Mouse (Mus musculus): Measurements from ENCODE around the gene Ccr6. TPM values are rescaled to one million over a fixed set of nuclear protein-coding genes. Genes with fewer than 3 reads are reported as not detected.
A peak's percentile ranks its signal among the peaks of the same experiment; 100 is the strongest.

Ccr6 gene
- polyA plus RNA-seq, 2 experiments from 2014 or later = 90.4 to 125 TPM

DNA sequence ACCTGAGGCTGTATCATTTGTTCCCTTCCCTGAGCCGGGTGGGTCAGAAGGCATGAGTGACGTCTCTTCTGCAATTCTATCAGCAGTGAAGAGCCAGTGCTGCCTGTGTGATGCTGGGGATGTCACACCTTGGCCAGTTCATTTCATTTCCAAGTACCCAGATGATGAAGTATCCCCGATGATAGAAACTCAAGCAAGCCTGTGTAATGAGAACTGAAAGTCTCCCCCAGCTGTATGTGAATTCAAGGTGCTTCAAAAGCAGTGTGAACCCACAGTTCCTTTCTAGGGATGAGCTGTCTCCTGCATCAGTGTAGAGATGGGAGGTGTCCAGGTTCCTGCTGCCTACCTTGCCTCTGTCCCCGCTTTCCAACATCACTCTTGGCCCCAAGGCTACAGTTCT, 1.3 kb upstream of the Ccr6 start:
- ATAC-seq = no peak

DNA sequence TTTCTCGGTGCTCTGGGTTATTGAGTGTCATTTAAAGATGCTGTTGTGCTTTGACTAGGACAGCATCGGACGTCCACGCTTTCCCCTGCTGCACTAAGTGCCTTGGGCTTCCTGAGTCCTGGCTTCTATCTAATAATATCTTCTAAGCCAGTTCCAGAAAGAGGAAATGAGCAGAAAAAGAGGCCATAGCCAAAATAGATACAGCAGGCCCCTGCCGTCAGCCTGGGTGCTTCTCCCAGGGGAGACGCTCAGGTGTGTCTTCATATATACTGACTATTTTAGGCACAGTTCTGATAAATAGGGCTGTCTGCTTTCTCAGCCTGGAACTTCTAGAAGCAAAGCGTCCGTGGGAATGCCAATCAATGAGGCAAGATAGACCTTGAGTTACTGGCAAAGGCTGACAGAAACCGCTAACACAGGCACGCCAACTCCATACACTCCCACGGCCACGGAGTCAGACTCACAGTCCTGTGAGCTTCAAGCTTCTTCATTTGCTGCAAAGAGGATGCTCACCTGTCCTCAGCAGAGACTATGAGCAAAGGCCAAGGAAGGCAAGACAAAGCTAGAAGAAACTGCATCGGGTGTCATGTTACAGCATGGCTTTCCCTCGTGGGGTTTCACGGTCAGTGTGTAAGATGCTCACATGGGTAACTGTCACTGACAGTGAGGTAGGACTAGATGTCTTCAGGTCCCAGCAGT, 2.3 kb downstream of the Ccr6 start:
- no peak for ATAC-seq

DNA sequence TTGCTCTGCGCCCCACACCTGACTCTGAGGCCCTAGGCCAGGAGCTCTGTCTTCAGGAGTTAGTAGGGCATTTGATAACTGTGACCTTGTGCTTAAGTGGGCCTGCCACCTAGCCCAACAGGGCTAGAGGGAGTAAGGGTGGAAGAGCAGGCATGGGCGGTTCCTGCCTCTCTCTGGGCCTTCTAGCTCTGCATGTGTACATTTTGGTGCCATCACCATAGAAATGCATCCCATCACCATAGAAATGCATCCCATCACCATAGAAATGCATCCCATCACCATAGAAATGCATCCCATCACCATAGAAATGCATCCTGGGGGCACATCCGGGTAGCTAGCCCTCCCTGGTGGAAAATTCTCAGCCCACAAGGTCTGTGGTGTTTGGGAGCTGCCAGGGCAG, 3.7 kb downstream of the Ccr6 start:
- no peak for ATAC-seq

DNA sequence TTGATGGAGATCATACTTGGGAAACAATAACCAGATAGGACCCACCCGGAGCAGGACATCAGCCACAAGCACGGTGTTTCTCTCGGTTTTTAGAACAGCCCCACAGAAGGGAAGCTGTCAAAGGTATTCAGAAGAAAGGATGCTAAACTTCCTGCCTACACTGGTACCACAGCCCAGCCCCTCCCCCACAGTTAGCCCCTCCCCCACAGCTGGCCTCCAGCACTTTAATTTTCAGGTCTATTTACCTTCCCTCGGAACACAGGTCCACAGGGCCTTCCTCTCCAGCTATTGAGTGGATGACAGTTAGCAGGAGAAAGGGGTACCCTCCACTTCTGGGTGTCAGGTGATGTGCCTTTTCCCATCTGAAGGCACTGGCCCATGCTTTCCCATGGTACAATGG, 4.7 kb downstream of the Ccr6 start:
- peak; percentile 48 for ATAC-seq

GRCm38 (mm10) chr17:8241645-8242044, 5.8 kb downstream of the Ccr6 start:
- ATAC-seq = no peak

GRCm38 (mm10) chr17:8242186-8242585, 6.3 kb downstream of the Ccr6 start:
- ATAC-seq = peak; percentile 38

DNA sequence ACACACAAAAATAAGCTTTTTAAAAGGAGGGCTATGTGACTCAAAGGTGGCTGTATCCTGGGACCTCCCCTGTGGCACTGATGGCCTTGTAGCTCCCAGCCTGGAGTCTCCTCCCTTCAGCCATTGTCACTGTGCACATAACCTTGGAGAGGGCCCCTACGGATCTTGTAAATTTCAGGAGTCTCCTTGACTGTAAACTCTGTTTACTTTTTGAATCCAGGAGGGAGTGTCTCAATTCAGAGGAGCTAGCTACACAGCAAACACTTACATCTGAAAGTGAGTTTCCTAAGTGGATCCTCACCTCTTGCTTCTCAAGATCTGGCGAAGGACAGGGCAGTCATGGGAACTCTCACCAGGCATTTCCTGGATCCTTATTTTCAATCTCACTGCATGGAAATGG, 8.3 kb downstream of the Ccr6 start:
- no peak for ATAC-seq

- ATAC-seq = no peak
These were observed 10.4 kb downstream of the Ccr6 start for GRCm38 (mm10) chr17:8246102-8246754.

GRCm38 (mm10) chr17:8251704-8252103, 15.9 kb downstream of the Ccr6 start:
- ATAC-seq = no peak

GRCm38 (mm10) chr17:8254268-8254667, 18.4 kb downstream of the Ccr6 start:
- ATAC-seq = no peak

GRCm38 (mm10) chr17:8254914-8255313, 19.1 kb downstream of the Ccr6 start:
- ATAC-seq = peak; percentile 74

DNA sequence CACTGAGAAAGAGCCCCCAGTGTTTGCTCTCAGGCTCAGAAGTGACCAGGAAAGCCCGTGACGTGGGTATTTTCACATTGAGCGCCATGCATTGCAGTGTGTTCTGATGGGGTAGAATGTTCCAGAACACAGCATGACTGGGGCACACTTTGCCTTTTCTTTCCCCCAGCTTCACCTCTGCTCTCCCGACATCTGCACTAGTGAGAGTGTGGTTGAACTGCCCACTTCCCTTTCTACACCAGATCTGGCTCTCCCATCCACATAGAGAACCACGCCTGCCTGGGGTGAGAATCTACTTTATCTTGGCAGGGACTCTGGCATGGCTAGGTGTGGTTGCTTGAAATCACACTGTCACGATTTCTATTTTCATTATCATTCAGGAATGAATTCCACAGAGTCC, 19.7 kb downstream of the Ccr6 start:
- ATAC-seq = no peak

DNA sequence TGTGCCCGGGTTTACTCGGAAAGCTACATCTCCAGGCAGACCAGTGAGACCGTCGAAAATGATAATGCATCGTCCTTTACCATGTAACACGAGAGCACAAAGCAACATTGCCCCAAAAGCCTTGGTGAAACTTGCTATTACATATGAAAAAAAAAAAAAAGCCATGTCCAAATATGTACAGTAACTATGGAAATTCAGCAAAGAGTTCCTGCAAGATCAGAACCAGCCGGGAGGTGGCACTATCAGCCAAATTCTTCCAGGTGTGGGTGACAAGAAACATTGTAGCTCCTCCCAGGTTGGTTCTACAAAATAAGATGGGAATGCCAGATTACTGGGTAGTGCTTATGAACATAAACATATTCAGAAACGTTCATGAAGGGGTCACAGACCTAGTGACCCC, 21.1 kb downstream of the Ccr6 start:
- ATAC-seq = no peak

GRCm38 (mm10) chr17:8264638-8265037, 28.8 kb downstream of the Ccr6 start:
- ATAC-seq = peak; percentile 63

DNA sequence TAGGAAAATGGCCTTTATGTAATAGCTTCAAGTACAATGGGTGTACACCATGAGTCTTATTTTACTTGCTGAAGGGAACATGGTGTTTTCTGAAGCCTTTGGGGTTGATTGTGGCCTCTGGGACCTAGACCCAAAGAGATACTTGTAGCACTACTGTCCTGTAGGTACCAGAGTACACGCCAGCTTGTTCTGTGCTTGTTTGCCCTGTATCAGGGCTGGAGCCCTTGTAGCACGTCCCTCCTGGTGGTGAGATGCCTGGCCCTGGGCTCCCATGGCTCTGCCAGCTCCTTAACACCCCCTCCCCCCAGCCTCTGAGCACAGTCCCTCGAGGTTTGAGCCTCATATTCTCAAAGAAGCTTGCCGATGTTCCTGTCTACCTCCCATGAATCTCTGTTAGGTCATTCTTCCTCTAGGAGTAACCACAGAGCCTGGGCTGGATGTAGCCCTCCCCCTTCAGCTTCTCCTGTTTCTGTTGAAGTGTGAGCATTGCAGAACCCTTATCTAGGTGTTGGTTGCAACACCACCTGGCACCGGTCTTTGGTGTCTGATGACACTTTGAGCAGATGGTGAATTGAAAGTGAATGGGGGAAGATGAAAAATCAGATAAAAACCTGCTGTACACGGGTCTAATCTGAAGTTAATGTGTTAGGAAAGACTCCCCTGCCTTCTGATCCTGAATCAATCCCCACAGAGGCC, 36.4 kb downstream of the Ccr6 start:
- no peak for ATAC-seq

GRCm38 (mm10) chr17:8272951-8273350, 37.1 kb downstream of the Ccr6 start:
- no peak for ATAC-seq

DNA sequence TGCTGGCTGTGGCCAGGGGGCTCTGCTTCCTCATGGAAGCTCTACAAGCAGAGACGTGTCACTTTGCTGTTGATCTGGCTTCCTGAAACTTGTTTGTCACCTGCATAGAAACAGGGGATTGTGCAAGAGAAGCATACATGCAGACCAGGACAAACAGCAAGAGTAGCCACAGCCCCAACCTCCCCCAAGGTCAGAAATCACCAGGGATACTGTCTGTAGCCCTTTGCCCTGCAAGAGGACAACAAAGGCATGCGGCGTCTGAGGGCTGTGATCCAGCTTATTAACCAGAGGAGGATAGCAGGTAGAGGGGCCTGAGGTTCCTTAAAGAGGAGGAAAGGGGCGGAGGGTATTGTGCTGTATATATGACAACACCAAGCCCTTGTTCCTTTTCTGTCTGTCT, 40.2 kb downstream of the Ccr6 start:
- ATAC-seq = no peak

DNA sequence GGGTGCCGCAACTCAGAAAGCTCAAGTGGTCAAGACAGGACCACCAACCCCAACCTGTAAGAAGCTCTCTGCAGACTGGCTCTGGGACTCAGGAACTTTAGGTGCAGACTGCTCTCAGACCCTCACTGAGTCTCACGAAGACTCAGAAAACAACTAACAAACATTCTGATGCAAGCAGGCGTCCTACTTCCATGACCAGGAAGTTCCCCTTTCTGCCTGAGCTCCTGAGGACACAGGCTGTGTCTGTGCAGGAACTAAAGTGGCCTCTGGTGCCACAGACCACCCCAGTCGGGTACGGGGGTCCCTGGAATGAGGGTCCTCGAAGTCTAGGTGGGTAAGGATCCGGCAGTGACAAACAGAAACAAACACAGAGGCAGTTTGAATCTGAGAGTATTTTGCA, 40.8 kb downstream of the Ccr6 start:
- no peak for ATAC-seq

DNA sequence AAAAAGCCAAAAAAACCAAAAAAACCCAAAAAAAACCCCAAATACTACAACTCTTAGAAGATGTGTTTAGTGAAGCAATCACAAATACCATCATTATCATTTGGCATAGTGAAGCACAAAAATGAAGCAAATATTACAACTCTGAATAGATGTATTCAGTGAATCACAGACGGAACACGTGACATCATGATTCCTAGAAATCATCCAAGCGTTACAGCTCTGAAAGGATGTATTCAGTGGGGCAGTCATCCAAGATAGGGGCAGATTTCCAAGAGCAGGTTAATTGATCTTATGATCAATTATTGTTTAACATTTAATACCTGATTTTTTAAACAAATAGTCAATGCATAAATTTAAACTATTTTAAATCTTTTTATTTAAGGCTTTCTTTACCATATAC, 41.4 kb downstream of the Ccr6 start:
- no peak for ATAC-seq

GRCm38 (mm10) chr17:8278356-8278755, 42.5 kb downstream of the Ccr6 start:
- no peak for ATAC-seq

- peak; percentile 72 for ATAC-seq
These were observed 47.1 kb downstream of the Ccr6 start, which contains the start of gene Mpc1 for GRCm38 (mm10) chr17:8282821-8283525. Gene Mpc1 (plus strand): TSS chr17:8282904.

GRCm38 (mm10) chr17:8283526-8284253, 47.8 kb downstream of the Ccr6 start:
- peak; percentile 88 for ATAC-seq

GRCm38 (mm10) chr17:8284254-8284661, 48.4 kb downstream of the Ccr6 start:
- ATAC-seq = no peak

All from CD4-positive, CD25-positive, alpha-beta regulatory T cell, adult 4 months (primary cell).